Mouse (Mus musculus): ENCODE results near the gene Zfp12.

- TF ChIP-seq POLR2A (IDR thresholded peaks at IDR 0.05; ENCODE audit: low read depth, low read length) (no peak), CTCF (IDR thresholded peaks at IDR 0.05; ENCODE audit: extremely low read depth, insufficient read depth, insufficient read length, insufficient replicate concordance) (no peak)
Measured at GRCm38 (mm10) chr5:143284762-143285161, 49.8 kb downstream of the Zfp12 start.

Measured in spleen, adult 2 months (tissue).